ENCODE assay signal across 9 mouse cellular contexts in genomic region chr12:45466066-45466465, GRCm38 (mm10).
A peak's percentile ranks its signal among the peaks of the same experiment; 100 is the strongest.
DNase-seq lines count a peak whose midpoint lies in the region; ATAC-seq and TF ChIP-seq lines count a peak whose summit lies in the region.
"Had no signal": no experiment of that assay in that cellular context is flagged by ENCODE, and none has a peak within 500 bp of the region (broad histone marks: within the 10 kb centered on the region; RNA-seq: fewer than 3 reads in every experiment).

No protein-coding gene starts in this region.

- intact Hi-C loops in heart, postnatal 36 days (cut with DNase I): no loop called here

- no peaks in the 10 kb centered on the region for H3K9me3 ChIP-seq in neural tube, embryonic 14.5 days (ENCODE audit: control insufficient read depth, low read length)
- H3K9me3 ChIP-seq: liver, embryonic 15.5 days had no signal

- WGBS in cerebellum, adult 2 months: 70% methylated on average over 3 of the region's 3 CpGs
- 63% methylated on average over 3 of the region's 3 CpGs for WGBS in neural tube, embryonic 14.5 days

- H3K27me3 ChIP-seq in cerebellum, adult 2 months (ENCODE audit: control insufficient read depth, insufficient read depth, low read length): no peaks in the 10 kb centered on the region
- H3K27me3 ChIP-seq in neural tube, embryonic 14.5 days (ENCODE audit: control insufficient read depth, insufficient read depth, low read length): no peaks in the 10 kb centered on the region
- H3K27me3 ChIP-seq: liver, embryonic 15.5 days had no signal

- TF ChIP-seq POLR2A in cerebellum, adult 2 months (IDR thresholded peaks at IDR 0.05; ENCODE audit: borderline replicate concordance, insufficient read depth, low read length): no peak

- peak; percentile 53 for TF ChIP-seq CTCF in cerebellum, adult 2 months (IDR thresholded peaks at IDR 0.05; ENCODE audit: borderline replicate concordance, insufficient read depth, low read depth, low read length)

- no peak overlapping the region for H3K4me3 ChIP-seq in cerebellum, adult 2 months (replicated peaks; ENCODE audit: insufficient read depth, low read depth, low read length)
- H3K4me3 ChIP-seq in neural tube, embryonic 14.5 days (ENCODE audit: low read depth, low read length): no peak overlapping the region
- H3K4me3 ChIP-seq: liver, embryonic 15.5 days had no signal

- ATAC-seq in cerebellum, adult (ENCODE audit: insufficient number of reproducible peaks, low FRiP score, low TSS enrichment): peak; percentile 86
- ATAC-seq in neural tube, embryonic 14.5 days (ENCODE audit: low read depth): peak; percentile 99
- no peak for ATAC-seq in megakaryocyte-erythroid progenitor cell, adult 5-6 weeks (replicated peaks; ENCODE audit: low FRiP score, low TSS enrichment, poor library complexity, severe bottlenecking)

- no peak overlapping the region for H3K9ac ChIP-seq in neural tube, embryonic 14.5 days (replicated peaks; ENCODE audit: low read depth, low read length)
- H3K9ac ChIP-seq: liver, embryonic 15.5 days had no signal

- H3K4me1 ChIP-seq in cerebellum, adult 2 months (ENCODE audit: control insufficient read depth, insufficient read depth, low read length): no peaks in the 10 kb centered on the region; the same call in 1 of the 2 replicates
- peaks cover 3% of the 10 kb centered on the region; the same call in 1 of the 2 replicates for H3K4me1 ChIP-seq in neural tube, embryonic 14.5 days (ENCODE audit: control insufficient read depth, insufficient read depth, low read length)
- H3K4me1 ChIP-seq: liver, embryonic 15.5 days had no signal

- DNase-seq in cerebellum, adult 8-10 months: no peak
- peak; percentile 23 to 47 for DNase-seq in cerebellum, adult 2 months
- DNase-seq in frontal cortex, postnatal 10 days (ENCODE audit: low spot score in 2 of 2): peak; percentile 52 to 58
- DNase-seq in layer of hippocampus, adult 9-11 months: peak; percentile 57
- DNase-seq in heart, postnatal 36 days: no peak

- H3K27ac ChIP-seq in cerebellum, adult 2 months (ENCODE audit: insufficient read depth, low read length): no peak overlapping the region
- peak overlapping the region; percentile 78 for H3K27ac ChIP-seq in neural tube, embryonic 14.5 days (ENCODE audit: low read depth, low read length)
- H3K27ac ChIP-seq: liver, embryonic 15.5 days had no signal

- H3K4me2 ChIP-seq in neural tube, embryonic 14.5 days (ENCODE audit: low read depth, low read length): peak overlapping the region; percentile 16; the same call in 1 of the 2 replicates
- H3K4me2 ChIP-seq: liver, embryonic 15.5 days had no signal

- no peaks in the 10 kb centered on the region for H3K36me3 ChIP-seq in neural tube, embryonic 14.5 days (ENCODE audit: control insufficient read depth, insufficient read depth, low read length)
- H3K36me3 ChIP-seq: liver, embryonic 15.5 days had no signal

Comparison
In these comparisons a context has a peak if more than half of its experiments do, and no peak if none do; other contexts are left out.
1. DNase-seq: peak in cerebellum, adult 2 months (2 of 2), frontal cortex, postnatal 10 days (2 of 2) and layer of hippocampus, adult 9-11 months (single experiment); none in cerebellum, adult 8-10 months (single experiment) and heart, postnatal 36 days (0 of 2).